Mouse (Mus musculus) cortical plate, adult 2 months (tissue): ENCODE data around the gene Cyp2d11.

Source experiments
- CTCF ChIP-seq: fragments of 200-500 bp; IDR thresholded peaks from 2 replicates; pipeline ENCODE4 v1.5.1; 2011; ENCODE audit warnings: mild to moderate bottlenecking, control low read depth, low read length; ENCODE audit not compliant: insufficient read depth; ENCODE audit errors: extremely low read depth
- POLR2A ChIP-seq: fragments of 200-500 bp; IDR thresholded peaks from 2 replicates; pipeline ENCODE4 v1.6.1; 2011; ENCODE audit warnings: mild to moderate bottlenecking, low read length, control low read depth; ENCODE audit not compliant: insufficient read depth; ENCODE audit errors: extremely low read depth

DNA sequence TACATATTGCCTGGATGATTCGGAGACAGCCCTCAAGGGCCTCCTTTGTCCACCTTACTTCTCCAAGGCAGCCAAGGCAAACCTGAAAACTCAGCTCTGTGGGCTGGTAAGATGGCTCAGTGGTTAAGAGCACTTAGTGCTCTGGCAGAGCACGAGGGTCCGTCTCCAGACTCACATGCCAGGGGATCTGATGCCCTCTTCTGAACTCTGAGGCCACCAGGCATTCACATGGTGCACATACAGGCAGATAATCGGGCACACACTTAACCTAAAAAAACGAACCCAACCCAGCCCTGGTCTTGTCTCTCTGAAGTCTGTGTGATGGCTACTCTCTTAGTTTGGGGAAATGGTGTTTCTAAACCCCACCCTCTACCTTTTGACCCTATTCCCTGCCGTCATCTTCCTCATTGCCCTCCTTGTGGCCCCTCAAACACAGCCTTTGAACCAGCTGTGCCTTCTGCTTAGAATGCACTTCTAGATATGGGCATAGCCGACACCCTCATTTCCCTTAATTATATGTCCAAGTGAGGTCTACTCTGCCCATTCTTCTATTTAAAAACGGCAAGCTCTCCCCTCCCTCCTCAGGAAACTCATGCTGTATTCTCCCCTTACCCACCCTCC lies 54.1 kb downstream of the Cyp2d11 start:
- TF ChIP-seq POLR2A: no peak
- TF ChIP-seq CTCF: no peak
